10 mouse cellular contexts compared by ENCODE assay signal in genomic region chr14:51921759-51922570, GRCm38 (mm10). TPM values are rescaled to one million over a fixed set of nuclear protein-coding genes. Genes with fewer than 3 reads are reported as not detected.
A peak's percentile ranks its signal among the peaks of the same experiment; 100 is the strongest.
DNase-seq lines count a peak whose midpoint lies in the region; ATAC-seq and TF ChIP-seq lines count a peak whose summit lies in the region.
"Had no signal": no experiment of that assay in that cellular context is flagged by ENCODE, and none has a peak within 500 bp of the region (broad histone marks: within the 10 kb centered on the region; RNA-seq: fewer than 3 reads in every experiment).

No protein-coding gene starts in this region.

- ATAC-seq in limb, embryonic 14.5 days (ENCODE audit: low FRiP score, low read depth) = no peak
- ATAC-seq in stomach, embryonic 14.5 days (ENCODE audit: insufficient number of reproducible peaks, insufficient read depth, low FRiP score, low read depth) = peak; percentile 77; the same call in 1 of the 2 replicates

- H3K9ac ChIP-seq in limb, embryonic 14.5 days (ENCODE audit: low read depth, low read length, severe bottlenecking) = 0 out of 2 replicates have a peak overlapping the region, but pooled peaks have one; percentile 16
- H3K9ac ChIP-seq in stomach, embryonic 14.5 days (replicated peaks; ENCODE audit: low read depth, low read length) = no peak overlapping the region
- H3K9ac ChIP-seq: embryonic facial prominence, embryonic 12.5 days had no signal

- DNase-seq in kidney, postnatal 10 days = peak; percentile 51
- no peak for DNase-seq in kidney, postnatal 36 days
- peak; percentile 52 to 59 for DNase-seq in frontal cortex, adult 2 months (ENCODE audit: extremely low spot score in 1 of 2, low spot score in 1 of 2)
- peak; percentile 79 to 83 for DNase-seq in heart, postnatal 10 days
- DNase-seq in limb, embryonic 14.5 days (ENCODE audit: low spot score) = no peak
- DNase-seq in adrenal gland, adult 8-10 months = no peak
- no peak for DNase-seq in adrenal gland, adult 18-20 months (ENCODE audit: low spot score in 2 of 2)

- H3K9me3 ChIP-seq in limb, embryonic 14.5 days (ENCODE audit: control insufficient read depth, low read length) = no peaks in the 10 kb centered on the region
- H3K9me3 ChIP-seq in stomach, embryonic 14.5 days (ENCODE audit: control insufficient read depth, low read depth, low read length) = no peaks in the 10 kb centered on the region
- H3K9me3 ChIP-seq: embryonic facial prominence, embryonic 12.5 days; megakaryocyte, embryonic 14.5 days had no signal

- no peak for TF ChIP-seq POLR2A in limb, embryonic 14.5 days (IDR thresholded peaks at IDR 0.05; ENCODE audit: borderline replicate concordance, extremely low read depth, insufficient read depth, insufficient read length)

- H3K27ac ChIP-seq in limb, embryonic 14.5 days (replicated peaks; ENCODE audit: low read depth, low read length) = no peak overlapping the region
- peak overlapping the region; percentile 79; the same call in 1 of the 2 replicates for H3K27ac ChIP-seq in stomach, embryonic 14.5 days (ENCODE audit: low read length)
- H3K27ac ChIP-seq: embryonic facial prominence, embryonic 12.5 days had no signal

- no peak overlapping the region for H3K4me2 ChIP-seq in limb, embryonic 14.5 days (replicated peaks; ENCODE audit: low read depth, low read length, severe bottlenecking)
- no peak overlapping the region for H3K4me2 ChIP-seq in stomach, embryonic 14.5 days (replicated peaks; ENCODE audit: low read depth, low read length)
- H3K4me2 ChIP-seq: embryonic facial prominence, embryonic 12.5 days had no signal

- H3K36me3 ChIP-seq in limb, embryonic 14.5 days (ENCODE audit: control insufficient read depth, insufficient read depth, low read length) = no peaks in the 10 kb centered on the region
- H3K36me3 ChIP-seq in stomach, embryonic 14.5 days (ENCODE audit: control insufficient read depth, insufficient read depth, low read length) = no peaks in the 10 kb centered on the region
- H3K36me3 ChIP-seq: embryonic facial prominence, embryonic 12.5 days had no signal

- intact Hi-C loops in heart, postnatal 10 days (cut with DNase I) = no loop called here

- no peak overlapping the region for H3K4me3 ChIP-seq in limb, embryonic 14.5 days (replicated peaks; ENCODE audit: low read length)
- no peak overlapping the region for H3K4me3 ChIP-seq in stomach, embryonic 14.5 days (ENCODE audit: low read depth, low read length)
- H3K4me3 ChIP-seq: embryonic facial prominence, embryonic 12.5 days; megakaryocyte, embryonic 14.5 days had no signal

- 68% methylated on average over 16 of the region's 16 CpGs for WGBS in limb, embryonic 14.5 days
- 58% methylated on average over 16 of the region's 16 CpGs for WGBS in stomach, embryonic 14.5 days

- H3K4me1 ChIP-seq in limb, embryonic 14.5 days (ENCODE audit: control insufficient read depth, insufficient read depth, low read length) = 0 out of 2 replicates have a peak, but pooled peaks cover 4% of the 10 kb centered on the region
- H3K4me1 ChIP-seq in stomach, embryonic 14.5 days (ENCODE audit: control insufficient read depth, insufficient read depth, low read length) = peaks cover 11% of the 10 kb centered on the region
- H3K4me1 ChIP-seq: embryonic facial prominence, embryonic 12.5 days; megakaryocyte, embryonic 14.5 days had no signal

- H3K27me3 ChIP-seq in limb, embryonic 14.5 days (ENCODE audit: control insufficient read depth, insufficient read depth, low read length) = no peaks in the 10 kb centered on the region
- H3K27me3 ChIP-seq in stomach, embryonic 14.5 days (ENCODE audit: control insufficient read depth, insufficient read depth, low read length) = no peaks in the 10 kb centered on the region
- H3K27me3 ChIP-seq: embryonic facial prominence, embryonic 12.5 days had no signal

RNA-seq across cellular contexts. Expression of gene Rnase13, which starts 0.6 kb away (rescaled TPM):
- 0.14 and 0.17 TPM in 2 replicates for polyA plus RNA-seq in frontal cortex, adult 2 months (2012; rRNA removed)
- total RNA-seq in heart, postnatal 10 days (2021) = not detected
- not detected in 2 replicates for polyA plus RNA-seq in limb, embryonic 14.5 days (2012; rRNA removed)
- not detected in 2 replicates for polyA plus RNA-seq in limb, embryonic 14.5 days (2014; fragmentation: Nextera tagmentation; extraction: Ambion mirVana)
- polyA plus RNA-seq in stomach, embryonic 14.5 days (2014; fragmentation: Nextera tagmentation; extraction: Ambion mirVana) = not detected in 2 replicates
- not detected for total RNA-seq in adrenal gland, adult 8-10 months (2022)
- total RNA-seq in adrenal gland, adult 18-20 months (2021) = not detected
- polyA plus RNA-seq: embryonic facial prominence, embryonic 12.5 days had no signal

RNA-seq across cellular contexts. Expression of gene Tppp2, which starts 3.7 kb away (rescaled TPM):
- polyA plus RNA-seq in frontal cortex, adult 2 months (2012; rRNA removed) = not detected in 2 replicates
- not detected for total RNA-seq in heart, postnatal 10 days (2021)
- polyA plus RNA-seq in limb, embryonic 14.5 days (2012; rRNA removed) = not detected in 2 replicates
- polyA plus RNA-seq in limb, embryonic 14.5 days (2014; fragmentation: Nextera tagmentation; extraction: Ambion mirVana) = not detected in 2 replicates
- polyA plus RNA-seq in stomach, embryonic 14.5 days (2014; fragmentation: Nextera tagmentation; extraction: Ambion mirVana) = not detected in 2 replicates
- not detected for total RNA-seq in adrenal gland, adult 8-10 months (2022)
- total RNA-seq in adrenal gland, adult 18-20 months (2021) = not detected
- polyA plus RNA-seq: embryonic facial prominence, embryonic 12.5 days had no signal

RNA-seq across cellular contexts. Expression of gene Ndrg2, which starts 8.0 kb away (rescaled TPM):
- 712 and 1,011 TPM in 2 replicates for polyA plus RNA-seq in frontal cortex, adult 2 months (2012; rRNA removed)
- 100 to 1,000 TPM; 712 to 721 TPM for total RNA-seq in heart, postnatal 10 days (2021)
- polyA plus RNA-seq in limb, embryonic 14.5 days (2012; rRNA removed) = 73.9 and 83.1 TPM in 2 replicates
- 52.0 and 54.5 TPM in 2 replicates for polyA plus RNA-seq in limb, embryonic 14.5 days (2014; fragmentation: Nextera tagmentation; extraction: Ambion mirVana)
- 54.6 and 59.3 TPM in 2 replicates for polyA plus RNA-seq in stomach, embryonic 14.5 days (2014; fragmentation: Nextera tagmentation; extraction: Ambion mirVana)
- 100 to 1,000 TPM; 209 to 364 (median 285) TPM for total RNA-seq in adrenal gland, adult 8-10 months (2022)
- total RNA-seq in adrenal gland, adult 18-20 months (2021) = 100 to 1,000 TPM; 256 to 257 TPM

RNA-seq across cellular contexts. Expression of gene Slc39a2, which starts 29.3 kb away (rescaled TPM):
- 19.7 and 20.4 TPM in 2 replicates for polyA plus RNA-seq in frontal cortex, adult 2 months (2012; rRNA removed)
- total RNA-seq in heart, postnatal 10 days (2021) = under 1 TPM; 0.12 to 0.29 TPM
- 3.6 TPM in 2 replicates for polyA plus RNA-seq in limb, embryonic 14.5 days (2012; rRNA removed)
- 1.5 TPM in 2 replicates for polyA plus RNA-seq in limb, embryonic 14.5 days (2014; fragmentation: Nextera tagmentation; extraction: Ambion mirVana)
- polyA plus RNA-seq in stomach, embryonic 14.5 days (2014; fragmentation: Nextera tagmentation; extraction: Ambion mirVana) = 0.30 and 0.55 TPM in 2 replicates
- 1 to 10 TPM in 1 of 4 experiments, under 1 TPM in 3; 0.20 to 1.2 (median 0.66) TPM for total RNA-seq in adrenal gland, adult 8-10 months (2022)
- 1 to 10 TPM in 1 of 2 experiments, under 1 TPM in 1; 0.56 to 1.3 TPM for total RNA-seq in adrenal gland, adult 18-20 months (2021)

RNA-seq across cellular contexts. Expression of gene Mettl17, which starts 37.3 kb away (rescaled TPM):
- polyA plus RNA-seq in frontal cortex, adult 2 months (2012; rRNA removed) = 49.7 and 53.5 TPM in 2 replicates
- 10 to 100 TPM; 19.2 to 28.5 TPM for total RNA-seq in heart, postnatal 10 days (2021)
- polyA plus RNA-seq in limb, embryonic 14.5 days (2012; rRNA removed) = 45.9 and 47.9 TPM in 2 replicates
- polyA plus RNA-seq in limb, embryonic 14.5 days (2014; fragmentation: Nextera tagmentation; extraction: Ambion mirVana) = 42.7 and 46.5 TPM in 2 replicates
- 56.3 and 63.4 TPM in 2 replicates for polyA plus RNA-seq in stomach, embryonic 14.5 days (2014; fragmentation: Nextera tagmentation; extraction: Ambion mirVana)
- 10 to 100 TPM; 31.5 to 50.1 (median 45.6) TPM for total RNA-seq in adrenal gland, adult 8-10 months (2022)
- total RNA-seq in adrenal gland, adult 18-20 months (2021) = 10 to 100 TPM; 30.5 to 36.3 TPM

Comparison
In these comparisons a context has a peak if more than half of its experiments do, and no peak if none do; other contexts are left out.
1. DNase-seq: peak in kidney, postnatal 10 days (single experiment), frontal cortex, adult 2 months (2 of 2) and heart, postnatal 10 days (2 of 2); none in kidney, postnatal 36 days (0 of 2), limb, embryonic 14.5 days (single experiment), adrenal gland, adult 8-10 months (single experiment) and adrenal gland, adult 18-20 months (0 of 2).